Mouse (Mus musculus) C2C12 (cell line): ENCODE measurements around the gene Slc30a5. TPM values are rescaled to one million over a fixed set of nuclear protein-coding genes. Genes with fewer than 3 reads are reported as not detected.
"Not testable (repeated sequence)": the region's sequence is repeated elsewhere in the genome, so short reads cannot be mapped to it uniquely, and the experiment has no call there.

Source experiments
- H3K27me3 ChIP-seq: one replicate; pipeline ENCODE4 v1.6.1; 2011; ENCODE audit not compliant: control insufficient read depth, insufficient read depth, insufficient read length
- H3K36me3 ChIP-seq: one replicate; pipeline ENCODE4 v1.6.1; 2011; ENCODE audit not compliant: control insufficient read depth, insufficient read depth
- H3K4me3 ChIP-seq: one replicate; pipeline ENCODE4 v1.5.1; 2011; ENCODE audit warnings: mild to moderate bottlenecking, control low read depth; ENCODE audit not compliant: poor library complexity, insufficient read depth, severe bottlenecking
- H3K79me2 ChIP-seq: one replicate; pipeline ENCODE4 v1.6.1; 2011; ENCODE audit not compliant: control insufficient read depth, insufficient read depth
- H3K79me3 ChIP-seq: one replicate; pipeline ENCODE4 v1.6.1; 2011; ENCODE audit warnings: low read depth, control low read depth
- H3ac ChIP-seq: one replicate; pipeline ENCODE3; 2011; ENCODE audit warnings: low read depth; ENCODE audit not compliant: control insufficient read depth, insufficient read length
- CEBPB ChIP-seq: IDR thresholded peaks from one replicate; pipeline ENCODE4 v1.6.1; 2011; ENCODE audit warnings: low read depth, mild to moderate bottlenecking, control low read depth, moderate library complexity
- CTCF ChIP-seq: IDR thresholded peaks from one replicate; pipeline ENCODE4 v1.5.1; 2011; ENCODE audit not compliant: control insufficient read depth, insufficient read depth, insufficient read length
- FOSL1 ChIP-seq: IDR thresholded peaks from one replicate; pipeline ENCODE4 v1.8.0; 2011; ENCODE audit warnings: mild to moderate bottlenecking, low read length; ENCODE audit not compliant: poor library complexity, insufficient read depth, severe bottlenecking
- MAX ChIP-seq: IDR thresholded peaks from one replicate; pipeline ENCODE4 v1.6.1; 2011; ENCODE audit warnings: mild to moderate bottlenecking, control low read depth
- MYOD1 ChIP-seq: IDR thresholded peaks from one replicate; pipeline ENCODE4 v1.6.1; 2011; ENCODE audit warnings: low read depth; ENCODE audit not compliant: control insufficient read depth, insufficient read length
- MYOG ChIP-seq: IDR thresholded peaks from one replicate; pipeline ENCODE4 v1.6.1; 2011; ENCODE audit not compliant: control insufficient read depth, insufficient read length; ENCODE audit errors: extremely low read depth
- USF1 ChIP-seq: IDR thresholded peaks from one replicate; pipeline ENCODE4 v1.6.1; 2011; ENCODE audit warnings: low read depth, mild to moderate bottlenecking, control low read depth, moderate library complexity
- polyA plus RNA-seq: library from polyadenylated mRNA; unstranded; fragments of >200 nt; fragmentation: generic; extraction: Trizol; gene quantifications from one replicate; pipeline ENCODE4 v1.2.1, GENCODE M21; 2012; ENCODE audit warnings: missing spikeins

Gene Slc30a5
- polyA plus RNA-seq, 1 experiment = 21.7 TPM

DNA sequence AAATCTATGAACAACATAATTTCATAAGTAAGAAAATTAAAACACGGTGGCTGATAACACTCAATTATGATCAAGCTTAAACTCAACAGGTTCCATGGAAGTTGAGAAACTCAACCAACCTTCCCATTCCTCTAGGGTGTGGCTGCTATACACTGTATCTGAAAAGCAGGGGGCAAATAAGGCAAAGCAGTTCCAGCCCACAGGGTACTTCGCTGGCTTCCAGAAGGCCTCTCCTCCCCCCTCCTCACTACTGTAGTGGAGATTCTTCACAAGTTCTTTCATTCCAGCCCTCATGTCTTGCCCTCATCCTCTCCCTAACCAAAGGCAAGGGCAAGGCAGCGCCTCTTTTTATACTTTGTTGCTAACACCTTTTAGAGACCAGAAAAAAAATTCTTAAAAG is 9.4 kb downstream of the Slc30a5 start:
- Histone ChIP-seq H3ac (no peak overlapping the region), H3K79me3 (no peaks in the 10 kb centered on the region), H3K27me3 (no peaks in the 10 kb centered on the region), H3K36me3 (peaks cover 85% of the 10 kb centered on the region), H3K79me2 (peaks cover under 1% of the 10 kb centered on the region), H3K4me3 (no peak overlapping the region)
- TF ChIP-seq CEBPB (no peak), MYOD1 (no peak)

DNA sequence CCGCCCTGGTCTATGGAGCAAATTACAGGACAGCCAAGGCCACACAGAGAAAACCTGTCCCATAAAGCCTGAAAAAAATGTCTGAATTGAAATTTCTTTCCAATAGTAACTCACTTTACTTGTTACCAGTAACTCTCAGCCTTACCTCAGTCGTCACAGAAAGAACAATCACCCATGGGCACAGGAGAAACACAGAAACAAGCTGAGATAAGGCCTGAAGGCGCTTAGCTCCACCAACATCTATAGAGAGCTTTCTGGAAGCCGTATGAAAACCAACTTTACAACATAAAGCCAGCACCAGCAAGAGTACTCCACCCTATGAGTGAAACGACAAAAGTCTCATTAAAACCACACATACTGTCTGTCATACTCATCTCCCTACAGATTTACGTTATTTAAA is 18.8 kb downstream of the Slc30a5 start:
- TF ChIP-seq MAX (no peak), MYOD1 (no peak), CTCF (no peak), FOSL1 (no peak), MYOG (no peak), CEBPB (no peak), USF1 (no peak)
- no peaks in the 10 kb centered on the region for H3K79me3 ChIP-seq
- H3K4me3 ChIP-seq = no peak overlapping the region
- H3K27me3 ChIP-seq = no peaks in the 10 kb centered on the region
- no peaks in the 10 kb centered on the region for H3K79me2 ChIP-seq
- H3ac ChIP-seq = no peak overlapping the region
- peaks cover 70% of the 10 kb centered on the region for H3K36me3 ChIP-seq

DNA sequence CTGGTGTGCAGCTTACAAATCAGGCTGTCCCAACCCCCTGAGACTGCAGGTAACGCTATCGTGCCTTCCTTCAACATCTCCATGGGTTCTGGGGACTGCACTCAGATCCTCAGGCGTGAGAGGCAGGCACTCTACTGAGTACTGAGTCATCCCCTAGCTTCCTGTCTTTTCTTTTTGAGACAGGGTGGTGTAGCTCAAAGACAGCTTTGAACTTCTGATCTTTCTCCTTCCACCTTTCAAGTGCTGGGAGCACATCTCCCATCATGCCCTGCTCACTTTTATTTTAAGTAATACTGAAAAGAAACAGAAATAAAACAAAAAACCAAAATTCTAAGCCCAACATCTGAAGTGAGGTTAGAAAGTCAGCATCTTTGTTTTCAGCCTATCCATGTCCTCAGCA is 27.5 kb downstream of the Slc30a5 start:
- peaks cover 66% of the 10 kb centered on the region for H3K36me3 ChIP-seq
- no peak overlapping the region for H3K4me3 ChIP-seq
- no peak for TF ChIP-seq MAX
- no peak for TF ChIP-seq FOSL1
- no peak for TF ChIP-seq MYOD1
- no peak for TF ChIP-seq CEBPB
- TF ChIP-seq MYOG = no peak
- no peak for TF ChIP-seq CTCF
- no peak for TF ChIP-seq USF1
- no peaks in the 10 kb centered on the region for H3K27me3 ChIP-seq
- no peak overlapping the region for H3ac ChIP-seq
- no peaks in the 10 kb centered on the region for H3K79me2 ChIP-seq
- no peaks in the 10 kb centered on the region for H3K79me3 ChIP-seq

DNA sequence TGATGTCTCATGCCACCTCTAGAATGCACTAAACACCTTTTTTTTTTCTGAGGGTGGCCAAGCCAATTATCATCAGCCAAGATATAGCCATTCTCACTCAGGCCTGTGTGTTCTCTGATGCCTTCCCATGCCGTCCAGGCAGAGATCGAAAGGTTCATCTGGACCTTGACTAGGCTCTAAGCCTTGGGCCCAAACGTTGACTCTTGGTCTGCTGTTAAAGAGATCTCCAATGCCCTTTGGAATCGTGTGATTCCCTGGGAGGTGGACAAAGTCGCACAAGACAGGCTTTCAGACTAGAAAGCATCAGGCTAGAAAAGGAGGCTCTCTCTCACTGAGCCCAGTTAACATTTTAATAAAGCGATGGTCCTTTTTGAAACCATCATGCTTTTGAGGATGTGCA is 36.1 kb downstream of the Slc30a5 start:
- no peaks in the 10 kb centered on the region for H3K79me3 ChIP-seq

DNA sequence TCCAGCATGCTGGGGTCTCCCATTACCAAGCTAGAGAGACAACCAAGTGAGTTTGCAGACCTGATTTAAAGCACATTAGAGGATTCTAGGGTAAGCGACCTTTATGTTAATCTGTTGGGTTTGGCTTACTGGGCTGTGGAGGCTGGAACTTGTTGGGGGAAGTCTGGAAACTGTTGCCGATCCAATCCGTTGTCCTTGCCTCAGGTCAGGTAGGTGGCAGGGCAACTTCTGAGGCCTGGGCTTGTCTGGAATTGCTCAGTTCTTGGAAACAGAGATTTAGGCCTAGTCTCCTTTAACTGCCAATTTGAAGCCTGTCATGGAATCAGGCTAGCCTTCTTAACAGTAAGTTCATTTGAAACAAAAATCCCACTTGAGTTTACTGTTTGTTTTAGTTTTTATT is 44.1 kb downstream of the Slc30a5 start:
- Histone ChIP-seq H3K27me3 (no peaks in the 10 kb centered on the region), H3K4me3 (no peak overlapping the region), H3K79me3 (peaks cover 20% of the 10 kb centered on the region), H3K79me2 (peaks cover 23% of the 10 kb centered on the region), H3K36me3 (peaks cover 11% of the 10 kb centered on the region), H3ac (no peak overlapping the region)
- TF ChIP-seq CTCF (no peak), MYOG (no peak)

More for the DNA sequence above, 36.1 kb downstream of the Slc30a5 start:
- H3ac ChIP-seq = no peak overlapping the region
- no peak overlapping the region for H3K4me3 ChIP-seq
- no peaks in the 10 kb centered on the region for H3K79me2 ChIP-seq
- H3K36me3 ChIP-seq = peaks cover 6% of the 10 kb centered on the region
- no peak for TF ChIP-seq CEBPB
- TF ChIP-seq USF1 = no peak
- no peak for TF ChIP-seq MAX
- TF ChIP-seq MYOG = no peak
- H3K27me3 ChIP-seq = no peaks in the 10 kb centered on the region

DNA sequence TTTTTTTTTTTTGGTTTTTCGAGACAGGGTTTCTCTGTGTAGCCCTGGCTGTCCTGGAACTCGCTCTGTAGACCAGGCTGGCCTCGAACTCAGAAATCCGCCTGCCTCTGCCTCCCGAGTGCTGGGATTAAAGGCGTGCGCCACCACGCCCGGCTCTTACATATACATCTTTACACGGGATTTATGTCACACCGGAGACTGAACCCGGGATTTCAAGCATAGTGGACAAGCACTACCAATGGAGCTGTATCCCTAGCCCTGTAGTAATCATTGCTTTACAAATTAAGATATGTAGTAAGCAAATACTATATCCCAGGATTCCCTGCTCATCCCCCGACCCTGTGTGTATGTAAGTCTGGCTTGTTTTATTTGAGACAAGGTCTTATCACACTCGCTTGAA is 45.2 kb downstream of the Slc30a5 start:
- H3ac ChIP-seq = not testable (repeated sequence)
- peaks cover 33% of the 10 kb centered on the region for H3K79me2 ChIP-seq

More for the DNA sequence above, 45.2 kb downstream of the Slc30a5 start:
- not testable (repeated sequence) for H3K4me3 ChIP-seq, H3K27me3 ChIP-seq
- H3K36me3 ChIP-seq = peaks cover 21% of the 10 kb centered on the region
- H3K79me3 ChIP-seq = peaks cover 30% of the 10 kb centered on the region
